ENCODE assay signal across 25 mouse cellular contexts in the genomic region with DNA sequence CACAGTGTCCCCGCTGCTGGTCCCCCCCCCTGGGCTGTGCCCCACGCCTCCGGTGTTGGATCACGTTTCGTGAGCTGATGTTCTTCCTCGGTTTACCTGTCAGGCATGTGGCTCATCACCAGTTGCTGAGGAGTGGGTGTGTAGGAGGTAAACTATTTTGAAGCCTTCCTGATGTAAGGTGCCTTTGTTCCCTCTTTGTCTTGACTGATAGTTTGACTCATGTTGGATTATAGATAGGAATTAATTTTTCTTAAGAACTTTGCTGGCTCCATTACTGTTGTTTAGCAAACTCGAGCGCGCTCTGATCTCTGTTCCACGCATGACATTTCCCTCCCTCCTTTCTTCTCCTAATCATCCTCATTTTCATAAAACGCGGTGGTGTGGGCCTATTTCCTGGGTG.
DNase-seq lines count a peak whose midpoint lies in the region; ATAC-seq and TF ChIP-seq lines count a peak whose summit lies in the region.
"Had no signal": no experiment of that assay in that cellular context is flagged by ENCODE, and none has a peak within 500 bp of the region (broad histone marks: within the 10 kb centered on the region; RNA-seq: fewer than 3 reads in every experiment).

No protein-coding gene starts in this region.

- H3K9ac ChIP-seq in forebrain, embryonic 15.5 days (replicated peaks) = no peak overlapping the region
- no peak overlapping the region for H3K9ac ChIP-seq in forebrain, embryonic 16.5 days (replicated peaks; ENCODE audit: low read depth, low read length)
- H3K9ac ChIP-seq: embryonic facial prominence, embryonic 12.5 days; embryonic facial prominence, embryonic 15.5 days; hindbrain, embryonic 14.5 days had no signal

- no peaks in the 10 kb centered on the region for H3K36me3 ChIP-seq in forebrain, embryonic 15.5 days
- H3K36me3 ChIP-seq in forebrain, embryonic 16.5 days (ENCODE audit: control insufficient read depth, insufficient read depth) = no peaks in the 10 kb centered on the region
- H3K36me3 ChIP-seq in E14TG2a.4 (ENCODE audit: insufficient read depth, low read length) = peaks cover 18% of the 10 kb centered on the region
- H3K36me3 ChIP-seq: embryonic facial prominence, embryonic 12.5 days; embryonic facial prominence, embryonic 15.5 days had no signal

- H3K4me3 ChIP-seq in forebrain, embryonic 15.5 days = no peak overlapping the region
- no peak overlapping the region for H3K4me3 ChIP-seq in forebrain, embryonic 16.5 days (replicated peaks; ENCODE audit: low read length)
- peak overlapping the region; percentile 17; the same call in 1 of the 2 replicates for H3K4me3 ChIP-seq in E14TG2a.4 (replicated peaks; ENCODE audit: low read length)
- H3K4me3 ChIP-seq: embryonic facial prominence, embryonic 12.5 days; embryonic facial prominence, embryonic 15.5 days; heart, adult 2 months had no signal

- H3K4me1 ChIP-seq in forebrain, embryonic 15.5 days = peaks cover 40% of the 10 kb centered on the region
- H3K4me1 ChIP-seq in forebrain, embryonic 16.5 days (replicated peaks; ENCODE audit: control insufficient read depth, insufficient read depth, low read length) = peaks cover 32% of the 10 kb centered on the region
- peaks cover 49% of the 10 kb centered on the region for H3K4me1 ChIP-seq in E14TG2a.4 (replicated peaks; ENCODE audit: low read depth, low read length)

- TF ChIP-seq CTCF in E14TG2a.4 (conservative IDR thresholded peaks at IDR 0.05; ENCODE audit: low read length) = no peak

- intact Hi-C loops in left cerebral cortex, postnatal 4 days (cut with DNase I) = no loop called here

- no peaks in the 10 kb centered on the region for H3K27me3 ChIP-seq in forebrain, embryonic 15.5 days
- H3K27me3 ChIP-seq in forebrain, embryonic 16.5 days (replicated peaks; ENCODE audit: control insufficient read depth, insufficient read depth, low read length) = no peaks in the 10 kb centered on the region
- 0 out of 2 replicates have a peak, but pooled peaks cover 2% of the 10 kb centered on the region for H3K27me3 ChIP-seq in E14TG2a.4 (ENCODE audit: insufficient read depth, low read length)
- H3K27me3 ChIP-seq: embryonic facial prominence, embryonic 12.5 days; embryonic facial prominence, embryonic 15.5 days had no signal

- no peak overlapping the region for H3K4me2 ChIP-seq in forebrain, embryonic 15.5 days (replicated peaks)
- no peak overlapping the region for H3K4me2 ChIP-seq in forebrain, embryonic 16.5 days (ENCODE audit: low read length)
- H3K4me2 ChIP-seq: embryonic facial prominence, embryonic 12.5 days; embryonic facial prominence, embryonic 15.5 days; heart, embryonic 11.5 days; hindbrain, embryonic 14.5 days had no signal

- peak overlapping the region; percentile 94 for H3K27ac ChIP-seq in forebrain, embryonic 15.5 days (replicated peaks)
- no peak overlapping the region; the same call in 1 of the 2 replicates for H3K27ac ChIP-seq in forebrain, embryonic 16.5 days (ENCODE audit: low read length)
- H3K27ac ChIP-seq: embryonic facial prominence, embryonic 12.5 days; embryonic facial prominence, embryonic 15.5 days; heart, adult 2 months; hindbrain, embryonic 14.5 days; hindbrain, postnatal 0 days had no signal

- H3K9me3 ChIP-seq in forebrain, embryonic 15.5 days = no peaks in the 10 kb centered on the region
- H3K9me3 ChIP-seq in forebrain, embryonic 16.5 days (ENCODE audit: control insufficient read depth, low read length) = no peaks in the 10 kb centered on the region
- no peaks in the 10 kb centered on the region for H3K9me3 ChIP-seq in E14TG2a.4 (ENCODE audit: low read length)
- H3K9me3 ChIP-seq: embryonic facial prominence, embryonic 12.5 days; embryonic facial prominence, embryonic 15.5 days had no signal

- no peak for ATAC-seq in forebrain, embryonic 15.5 days (replicated peaks)
- no peak for ATAC-seq in forebrain, embryonic 16.5 days
- ATAC-seq: activated CD4-positive, CD25-positive, alpha-beta regulatory T cell, adult 4 months; CD4-positive, CD25-positive, alpha-beta regulatory T cell, adult 4 months; hindbrain, postnatal 0 days; inflammation-experienced regulatory T-cells, adult 6 months; intestine, embryonic 16.5 days had no signal

- DNase-seq in left cerebral cortex, adult 11 months (ENCODE audit: low spot score) = peak; percentile 28
- DNase-seq in left cerebral cortex, postnatal 4 days = no peak
- DNase-seq in brain, adult 2 months (ENCODE audit: low read depth, low spot score) = peak; percentile 59
- DNase-seq in heart, adult 8-10 months (ENCODE audit: low spot score) = no peak
- DNase-seq: adrenal gland, adult 8-10 months; adrenal gland, postnatal 25 days; cerebellum, adult 18-20 months; cerebellum, adult 9-10 months; cerebellum, postnatal 14 days; gastrocnemius, postnatal 10 days; gastrocnemius, postnatal 36 days; heart, adult 2 months; kidney, adult 18-20 months had no signal

- WGBS in forebrain, embryonic 15.5 days = 92% methylated on average over 12 of the region's 12 CpGs
- WGBS in forebrain, embryonic 16.5 days = 85% methylated on average over 12 of the region's 12 CpGs

Comparison
In these comparisons a context has a peak if more than half of its experiments do, and no peak if none do; other contexts are left out.
1. DNase-seq: peak in left cerebral cortex, adult 11 months (single experiment) and brain, adult 2 months (single experiment); none in left cerebral cortex, postnatal 4 days (single experiment) and heart, adult 8-10 months (single experiment).